1 mouse cellular context compared by ENCODE assay signal in genomic region chr10:79986232-79986878, GRCm38 (mm10).
TF ChIP-seq lines count a peak whose summit lies in the region.

No protein-coding gene starts in this region.

TF ChIP-seq in ES-E14, 5 proteins besides CTCF, POLR2A, EP300 and RAD21:
- TF ChIP-seq ZNF384 (IDR thresholded peaks at IDR 0.05; ENCODE audit: low read depth, low read length) (no peak), ZC3H11A (IDR thresholded peaks at IDR 0.05; ENCODE audit: borderline replicate concordance, low read depth, low read length) (no peak), HCFC1 (IDR thresholded peaks at IDR 0.05; ENCODE audit: borderline replicate concordance, insufficient read depth, low read length) (no peak), CHD2 (IDR thresholded peaks at IDR 0.05; ENCODE audit: low read depth, low read length) (no peak), MAFK (IDR thresholded peaks at IDR 0.05; ENCODE audit: insufficient read depth, low read depth, low read length) (no peak)
